Mouse (Mus musculus): ENCODE results near the gene 1600014C10Rik. TPM values are rescaled to one million over a fixed set of nuclear protein-coding genes. Genes with fewer than 3 reads are reported as not detected.

The 1600014C10Rik gene
- 16.6 TPM in 2 replicates for polyA plus RNA-seq (2015; fragmentation: Nextera tagmentation; extraction: Ambion mirVana)

DNA sequence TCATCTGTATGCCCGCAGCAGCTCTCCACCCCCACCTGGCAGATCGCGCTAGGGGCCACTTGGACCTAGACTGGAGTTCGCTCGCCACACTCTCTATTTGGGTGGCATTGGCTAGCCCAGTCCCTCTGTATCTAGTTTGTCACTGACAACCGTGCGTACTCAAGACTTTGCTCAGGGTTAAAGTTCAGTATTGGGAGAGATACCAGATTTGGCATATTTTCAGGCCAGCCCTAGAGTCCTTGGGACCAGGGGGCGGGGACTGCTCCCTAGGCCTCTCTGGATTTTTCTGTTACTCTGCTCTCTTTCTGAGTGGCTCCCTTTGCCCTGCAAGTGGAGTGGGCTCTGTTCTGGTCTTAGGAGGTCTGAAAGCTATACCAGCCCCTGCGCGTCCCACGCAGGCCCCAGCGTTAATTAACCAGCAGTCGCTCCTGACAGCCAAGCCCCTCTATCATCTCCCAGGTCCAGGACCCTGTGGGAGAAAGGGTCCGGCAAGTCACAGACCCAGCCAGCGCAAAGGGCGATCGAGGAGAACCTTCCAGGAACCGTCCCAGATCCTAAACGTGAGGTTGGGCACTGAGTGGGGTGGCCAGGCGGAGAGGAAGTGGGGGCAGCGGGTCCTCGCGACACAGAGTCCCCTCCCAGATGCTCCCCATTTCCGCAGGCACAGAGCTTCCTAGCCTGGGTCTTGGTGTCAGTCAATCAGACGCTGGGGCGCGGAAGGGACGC, at the start of gene 1600014C10Rik:
Gene 1600014C10Rik, plus strand, starts transcription at position 256 of the 726 bp plus-strand sequence.
- Histone ChIP-seq H3K4me3 (ENCODE audit: low read length) (peak within 1 kb of the TSS; percentile 72), H3K4me2 (ENCODE audit: low read depth, low read length) (peak within 1 kb of the TSS; percentile 73), H3K9ac (ENCODE audit: low read depth, low read length) (peak within 1 kb of the TSS; percentile 80), H3K27me3 (replicated peaks; ENCODE audit: control insufficient read depth, insufficient read depth, low read length) (no peaks in the 10 kb centered on the region), H3K27ac (ENCODE audit: low read length) (peak within 1 kb of the TSS; percentile 73), H3K9me3 (ENCODE audit: control insufficient read depth, low read length) (no peaks in the 10 kb centered on the region), H3K36me3 (ENCODE audit: control insufficient read depth, insufficient read depth, low read length) (no peaks in the 10 kb centered on the region), H3K4me1 (ENCODE audit: control insufficient read depth, insufficient read depth, low read length) (peaks cover 13% of the 10 kb centered on the region)
- 3% methylated on average over 28 of the region's 28 CpGs for WGBS
- peak; percentile 75 for ATAC-seq

- 90% methylated on average over 5 of the region's 5 CpGs for WGBS
- Histone ChIP-seq H3K4me2 (ENCODE audit: low read depth, low read length) (no peak overlapping the region), H3K27me3 (replicated peaks; ENCODE audit: control insufficient read depth, insufficient read depth, low read length) (no peaks in the 10 kb centered on the region), H3K27ac (ENCODE audit: low read length) (no peak overlapping the region), H3K9ac (ENCODE audit: low read depth, low read length) (no peak overlapping the region), H3K4me3 (ENCODE audit: low read length) (no peak overlapping the region), H3K4me1 (ENCODE audit: control insufficient read depth, insufficient read depth, low read length) (no peaks in the 10 kb centered on the region), H3K9me3 (ENCODE audit: control insufficient read depth, low read length) (no peaks in the 10 kb centered on the region), H3K36me3 (ENCODE audit: control insufficient read depth, insufficient read depth, low read length) (no peaks in the 10 kb centered on the region)
- no peak for ATAC-seq
Observed at GRCm38 (mm10) chr7:38134471-38134870, 48.5 kb upstream of the 1600014C10Rik start.

- no peaks in the 10 kb centered on the region for H3K27me3 ChIP-seq (replicated peaks; ENCODE audit: control insufficient read depth, insufficient read depth, low read length)
- H3K27ac ChIP-seq (ENCODE audit: low read length): no peak overlapping the region
- H3K4me1 ChIP-seq (ENCODE audit: control insufficient read depth, insufficient read depth, low read length): no peaks in the 10 kb centered on the region
- ATAC-seq: no peak
- H3K9ac ChIP-seq (ENCODE audit: low read depth, low read length): no peak overlapping the region
- no peaks in the 10 kb centered on the region for H3K9me3 ChIP-seq (ENCODE audit: control insufficient read depth, low read length)
- 41% methylated on average over 9 of the region's 9 CpGs for WGBS
- no peaks in the 10 kb centered on the region for H3K36me3 ChIP-seq (ENCODE audit: control insufficient read depth, insufficient read depth, low read length)
- H3K4me3 ChIP-seq (ENCODE audit: low read length): no peak overlapping the region
- no peak overlapping the region for H3K4me2 ChIP-seq (ENCODE audit: low read depth, low read length)
Observed at GRCm38 (mm10) chr7:38140324-38140723, 42.7 kb upstream of the 1600014C10Rik start.

- Histone ChIP-seq H3K4me1 (ENCODE audit: control insufficient read depth, insufficient read depth, low read length) (no peaks in the 10 kb centered on the region), H3K27ac (ENCODE audit: low read length) (no peak overlapping the region), H3K36me3 (ENCODE audit: control insufficient read depth, insufficient read depth, low read length) (no peaks in the 10 kb centered on the region), H3K9me3 (ENCODE audit: control insufficient read depth, low read length) (no peaks in the 10 kb centered on the region), H3K9ac (ENCODE audit: low read depth, low read length) (no peak overlapping the region), H3K27me3 (replicated peaks; ENCODE audit: control insufficient read depth, insufficient read depth, low read length) (no peaks in the 10 kb centered on the region), H3K4me2 (ENCODE audit: low read depth, low read length) (no peak overlapping the region), H3K4me3 (ENCODE audit: low read length) (no peak overlapping the region)
- 61% methylated on average over 13 of the region's 13 CpGs for WGBS
- peak; percentile 67 for ATAC-seq
Observed at GRCm38 (mm10) chr7:38141747-38142545, 41.1 kb upstream of the 1600014C10Rik start.

DNA sequence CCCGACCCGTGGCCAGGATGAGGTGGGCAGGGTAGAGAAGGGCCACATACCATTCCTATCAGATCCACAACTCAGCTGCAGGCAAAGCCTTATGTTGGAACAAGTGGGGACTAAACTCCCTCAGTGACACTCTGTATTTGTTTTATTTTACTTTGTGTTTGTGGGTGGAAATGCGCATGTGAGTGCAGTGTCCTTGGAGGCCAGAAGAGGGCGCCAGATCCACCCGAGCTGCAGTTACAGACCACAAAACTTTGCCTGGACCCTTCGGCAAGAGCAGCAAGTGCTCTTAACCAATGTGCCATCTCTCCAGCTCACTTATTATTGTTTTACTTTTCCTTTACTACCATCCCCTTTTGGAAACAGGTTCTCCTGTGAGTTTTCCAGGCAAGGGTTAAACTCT, 35.5 kb upstream of the 1600014C10Rik start:
- 87% methylated on average over 6 of the region's 6 CpGs for WGBS
- H3K27me3 ChIP-seq (replicated peaks; ENCODE audit: control insufficient read depth, insufficient read depth, low read length): no peaks in the 10 kb centered on the region
- H3K9me3 ChIP-seq (ENCODE audit: control insufficient read depth, low read length): no peaks in the 10 kb centered on the region
- no peaks in the 10 kb centered on the region for H3K36me3 ChIP-seq (ENCODE audit: control insufficient read depth, insufficient read depth, low read length)
- H3K4me1 ChIP-seq (ENCODE audit: control insufficient read depth, insufficient read depth, low read length): no peaks in the 10 kb centered on the region
- no peak overlapping the region for H3K4me3 ChIP-seq (ENCODE audit: low read length)
- no peak for ATAC-seq
- no peak overlapping the region for H3K27ac ChIP-seq (ENCODE audit: low read length)
- H3K9ac ChIP-seq (ENCODE audit: low read depth, low read length): no peak overlapping the region
- no peak overlapping the region for H3K4me2 ChIP-seq (ENCODE audit: low read depth, low read length)

DNA sequence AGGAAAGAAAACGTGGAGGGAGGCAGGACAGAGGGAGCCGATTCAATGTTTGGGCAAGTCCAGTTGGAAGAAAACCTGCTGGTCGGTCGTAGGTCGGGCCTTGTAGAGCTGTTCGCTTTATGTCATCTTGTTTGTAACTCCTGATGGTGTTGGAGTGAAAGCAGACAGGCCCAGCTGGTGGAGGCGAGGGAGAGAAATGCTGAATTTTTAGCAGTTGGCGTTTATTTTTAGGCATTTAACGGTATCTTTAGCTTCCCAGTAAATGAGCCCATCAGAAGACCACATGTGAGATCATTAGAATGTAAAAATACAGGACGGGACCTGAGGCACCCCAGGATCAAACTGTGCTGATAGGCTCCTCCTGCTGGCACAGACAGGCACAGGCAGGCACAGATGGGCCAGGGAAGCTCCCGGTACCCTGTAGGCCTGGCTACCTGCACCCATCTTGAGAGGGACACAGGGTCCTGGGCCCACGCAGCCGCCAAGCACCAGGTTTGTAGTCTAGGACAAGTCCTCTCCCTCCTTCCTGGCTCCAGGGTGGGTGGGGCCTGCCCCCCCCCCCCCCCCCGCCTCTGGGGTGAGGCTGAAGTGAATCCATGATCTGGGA, 31.2 kb upstream of the 1600014C10Rik start:
- Histone ChIP-seq H3K4me2 (ENCODE audit: low read depth, low read length) (no peak overlapping the region), H3K4me1 (ENCODE audit: control insufficient read depth, insufficient read depth, low read length) (no peaks in the 10 kb centered on the region), H3K9ac (ENCODE audit: low read depth, low read length) (no peak overlapping the region), H3K9me3 (ENCODE audit: control insufficient read depth, low read length) (no peaks in the 10 kb centered on the region), H3K27me3 (replicated peaks; ENCODE audit: control insufficient read depth, insufficient read depth, low read length) (no peaks in the 10 kb centered on the region), H3K27ac (ENCODE audit: low read length) (no peak overlapping the region), H3K36me3 (ENCODE audit: control insufficient read depth, insufficient read depth, low read length) (no peaks in the 10 kb centered on the region), H3K4me3 (ENCODE audit: low read length) (no peak overlapping the region)
- WGBS: 56% methylated on average over 14 of the region's 14 CpGs
- ATAC-seq: no peak

GRCm38 (mm10) chr7:38152571-38152970, 30.4 kb upstream of the 1600014C10Rik start:
- H3K4me3 ChIP-seq (ENCODE audit: low read length): no peak overlapping the region
- no peaks in the 10 kb centered on the region for H3K27me3 ChIP-seq (replicated peaks; ENCODE audit: control insufficient read depth, insufficient read depth, low read length)
- no peak overlapping the region for H3K9ac ChIP-seq (ENCODE audit: low read depth, low read length)
- no peak overlapping the region for H3K27ac ChIP-seq (ENCODE audit: low read length)
- no peaks in the 10 kb centered on the region for H3K4me1 ChIP-seq (ENCODE audit: control insufficient read depth, insufficient read depth, low read length)
- ATAC-seq: no peak
- H3K36me3 ChIP-seq (ENCODE audit: control insufficient read depth, insufficient read depth, low read length): no peaks in the 10 kb centered on the region
- 83% methylated on average over 3 of the region's 3 CpGs for WGBS
- no peaks in the 10 kb centered on the region for H3K9me3 ChIP-seq (ENCODE audit: control insufficient read depth, low read length)
- H3K4me2 ChIP-seq (ENCODE audit: low read depth, low read length): no peak overlapping the region

GRCm38 (mm10) chr7:38155829-38156228, 27.2 kb upstream of the 1600014C10Rik start:
- 82% methylated on average over 5 of the region's 5 CpGs for WGBS
- Histone ChIP-seq H3K27ac (ENCODE audit: low read length) (no peak overlapping the region), H3K36me3 (ENCODE audit: control insufficient read depth, insufficient read depth, low read length) (no peaks in the 10 kb centered on the region), H3K4me2 (ENCODE audit: low read depth, low read length) (no peak overlapping the region), H3K4me1 (ENCODE audit: control insufficient read depth, insufficient read depth, low read length) (peaks cover 5% of the 10 kb centered on the region; the same call in 1 of the 2 replicates), H3K27me3 (replicated peaks; ENCODE audit: control insufficient read depth, insufficient read depth, low read length) (no peaks in the 10 kb centered on the region), H3K4me3 (ENCODE audit: low read length) (no peak overlapping the region), H3K9ac (ENCODE audit: low read depth, low read length) (no peak overlapping the region), H3K9me3 (ENCODE audit: control insufficient read depth, low read length) (no peaks in the 10 kb centered on the region)
- ATAC-seq: no peak

DNA sequence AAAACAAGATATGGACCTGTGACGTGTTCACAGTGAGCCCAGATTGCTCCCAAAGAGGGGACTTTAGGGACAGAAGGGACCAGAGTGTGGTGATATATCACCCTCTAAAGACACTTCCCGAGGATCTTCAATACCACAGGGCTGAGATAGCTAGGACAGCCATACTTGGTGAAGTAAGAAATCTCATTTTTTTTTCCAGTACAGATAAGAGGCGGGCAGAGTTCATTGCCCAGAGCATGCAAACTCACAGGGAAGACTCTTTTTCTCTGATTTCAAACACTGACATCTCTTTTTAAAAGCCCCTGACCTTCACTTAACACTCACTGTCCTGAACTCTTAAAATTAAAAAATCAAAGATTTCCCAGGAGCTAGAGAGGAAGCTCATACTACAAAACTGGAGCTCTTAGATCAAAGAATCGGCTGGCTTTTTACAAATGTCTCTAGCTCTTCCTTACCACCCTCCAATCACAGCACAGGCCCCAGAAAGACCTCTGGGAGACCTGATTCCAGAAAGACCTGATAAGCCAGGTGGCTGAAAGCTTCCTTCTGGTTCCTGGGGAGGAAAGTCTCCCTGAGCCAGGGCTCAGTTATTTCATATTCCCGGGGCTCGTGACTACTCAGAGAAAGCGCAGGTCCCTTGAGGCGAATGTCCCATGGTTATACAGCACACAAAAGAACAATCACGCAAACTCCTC, 24.1 kb upstream of the 1600014C10Rik start:
- H3K4me2 ChIP-seq (ENCODE audit: low read depth, low read length): no peak overlapping the region
- peak; percentile 79 for ATAC-seq
- peak overlapping the region; percentile 11; the same call in 1 of the 2 replicates for H3K27ac ChIP-seq (ENCODE audit: low read length)
- peaks cover 5% of the 10 kb centered on the region; the same call in 1 of the 2 replicates for H3K4me1 ChIP-seq (ENCODE audit: control insufficient read depth, insufficient read depth, low read length)
- no peaks in the 10 kb centered on the region for H3K9me3 ChIP-seq (ENCODE audit: control insufficient read depth, low read length)
- no peaks in the 10 kb centered on the region for H3K27me3 ChIP-seq (replicated peaks; ENCODE audit: control insufficient read depth, insufficient read depth, low read length)
- H3K4me3 ChIP-seq (ENCODE audit: low read length): no peak overlapping the region
- no peaks in the 10 kb centered on the region for H3K36me3 ChIP-seq (ENCODE audit: control insufficient read depth, insufficient read depth, low read length)
- 62% methylated on average over 9 of the region's 9 CpGs for WGBS
- H3K9ac ChIP-seq (ENCODE audit: low read depth, low read length): no peak overlapping the region
